Mouse (Mus musculus) liver, adult 10 weeks (tissue): ENCODE measurements around the gene Scgn. TPM values are rescaled to one million over a fixed set of nuclear protein-coding genes. Genes with fewer than 3 reads are reported as not detected.

Source experiments
- polyA plus RNA-seq: library from polyadenylated mRNA; stranded (reverse); fragments of 350-450 nt; fragmentation: Illumina TruSeq; extraction: RNeasy Lipid Tissue Mini Kit (QIAGEN cat#74804); gene quantifications from one replicate; pipeline ENCODE4 v1.2.3, GENCODE M21; 2014; ENCODE audit warnings: low read depth, low replicate concordance

Scgn gene
- polyA plus RNA-seq: not detected

GRCm38 (mm10) chr13:23990928-23991327 is at the start of gene Scgn:
Scgn (minus strand) TSS chr13:23991214.

DNA sequence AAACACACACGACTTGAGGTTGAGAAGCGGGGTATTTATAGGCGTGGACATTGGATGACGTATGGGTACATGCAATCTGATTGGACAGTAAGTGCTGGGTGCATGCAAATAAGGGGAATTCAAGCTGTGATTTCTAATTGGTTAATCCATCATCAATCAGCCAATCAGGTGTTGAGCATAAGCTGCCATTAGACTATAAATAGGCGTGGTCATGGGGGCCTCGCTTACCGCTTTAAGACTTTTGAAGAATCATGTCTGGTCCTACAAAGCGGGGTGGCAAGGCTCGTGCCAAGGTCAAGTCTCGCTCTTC is 56.8 kb downstream of the Scgn start, which contains the start of gene Hist1h2aa:
Gene Hist1h2aa (plus strand): TSS at position 252 of the 310 bp plus-strand sequence.

GRCm38 (mm10) chr13:23933421-23934210 is 57.4 kb downstream of the Scgn start, which contains the start of gene Hist1h2ba:
Hist1h2ba (minus strand) TSS chr13:23934156.

GRCm38 (mm10) chr13:23914376-23915167 is 76.4 kb downstream of the Scgn start, which contains the start of gene Slc17a4:
Slc17a4 (minus strand) TSS chr13:23915009.

Other genes starting within 250 kb of the Scgn start
- gene Hist1h3c, start 245.6 kb downstream of the Scgn start, polyA plus RNA-seq: not detected
- gene Hist1h2bb, start 244.5 kb downstream of the Scgn start, polyA plus RNA-seq: not detected
- not detected for gene Hist1h2ab, start 240.1 kb downstream of the Scgn start, polyA plus RNA-seq
- gene Hist1h3b, start 238.9 kb downstream of the Scgn start, polyA plus RNA-seq: not detected
- not detected for gene Hist1h4b, start 234.2 kb downstream of the Scgn start, polyA plus RNA-seq
- not detected for gene Hist1h4a, start 230.0 kb downstream of the Scgn start, polyA plus RNA-seq
- not detected for gene Hist1h3a, start 228.8 kb downstream of the Scgn start, polyA plus RNA-seq
- gene Hist1h1a, start 227.5 kb downstream of the Scgn start, polyA plus RNA-seq: not detected
- gene Trim38, start 221.3 kb downstream of the Scgn start, polyA plus RNA-seq: not detected
- gene Slc17a2, start 184.2 kb downstream of the Scgn start, polyA plus RNA-seq: 190 TPM
- gene Slc17a3, start 151.8 kb downstream of the Scgn start, polyA plus RNA-seq: 119 TPM
- gene Slc17a1, start 123.5 kb downstream of the Scgn start, polyA plus RNA-seq: 23.6 TPM
- 62.2 TPM for gene Slc17a4, start 76.2 kb downstream of the Scgn start, polyA plus RNA-seq
- gene Hist1h2ba, start 57.1 kb downstream of the Scgn start, polyA plus RNA-seq: not detected
- gene Hist1h2aa, start 56.8 kb downstream of the Scgn start, polyA plus RNA-seq: not detected